Mouse (Mus musculus) R1 (cell line): ENCODE data around the gene Sec16b.
A peak's percentile ranks its signal among the peaks of the same experiment; 100 is the strongest.

Experiments used
- DNase-seq: peaks from one replicate; pipeline ENCODE4 v3.0.0-alpha.2; 2018; ENCODE audit warnings: low read depth, low spot score

The Sec16b gene

GRCm38 (mm10) chr1:157506522-157506921, at the start of gene Sec16b:
Sec16b (plus strand) TSS chr1:157506728.
- no peak for DNase-seq

- DNase-seq: no peak
Observed at GRCm38 (mm10) chr1:157457789-157458188, 48.7 kb upstream of the Sec16b start.

GRCm38 (mm10) chr1:157458421-157459208, 47.9 kb upstream of the Sec16b start, which contains the start of gene Cryzl2:
Cryzl2 (plus strand) TSS chr1:157458577.
- DNase-seq: peak; percentile 91

GRCm38 (mm10) chr1:157459904-157460303, 46.6 kb upstream of the Sec16b start:
- DNase-seq: peak; percentile 28

- DNase-seq: no peak
Observed at GRCm38 (mm10) chr1:157461276-157461675, 45.3 kb upstream of the Sec16b start.

GRCm38 (mm10) chr1:157462336-157462735, 44.2 kb upstream of the Sec16b start:
- DNase-seq: no peak

GRCm38 (mm10) chr1:157465194-157465593, 41.3 kb upstream of the Sec16b start:
- DNase-seq: peak; percentile 50

- DNase-seq: no peak
Observed at GRCm38 (mm10) chr1:157467866-157468265, 38.7 kb upstream of the Sec16b start.

GRCm38 (mm10) chr1:157470761-157471386, 35.7 kb upstream of the Sec16b start:
- DNase-seq: no peak

- no peak for DNase-seq
Observed at GRCm38 (mm10) chr1:157472716-157473115, 33.8 kb upstream of the Sec16b start.

GRCm38 (mm10) chr1:157474865-157475264, 31.7 kb upstream of the Sec16b start:
- no peak for DNase-seq

- no peak for DNase-seq
Observed at GRCm38 (mm10) chr1:157476231-157476630, 30.3 kb upstream of the Sec16b start.

GRCm38 (mm10) chr1:157480090-157480489, 26.4 kb upstream of the Sec16b start:
- peak; percentile 25 for DNase-seq

- DNase-seq: no peak
Observed at GRCm38 (mm10) chr1:157480901-157481300, 25.6 kb upstream of the Sec16b start.

- DNase-seq: no peak
Observed at GRCm38 (mm10) chr1:157481666-157482065, 24.9 kb upstream of the Sec16b start.

- DNase-seq: no peak
Observed at GRCm38 (mm10) chr1:157484161-157484560, 22.4 kb upstream of the Sec16b start.

GRCm38 (mm10) chr1:157500657-157501056, 5.9 kb upstream of the Sec16b start:
- DNase-seq: no peak

- no peak for DNase-seq
Observed at GRCm38 (mm10) chr1:157501352-157501945, 5.1 kb upstream of the Sec16b start.

GRCm38 (mm10) chr1:157503071-157503470, 3.5 kb upstream of the Sec16b start:
- no peak for DNase-seq

- no peak for DNase-seq
Observed at GRCm38 (mm10) chr1:157506995-157507595, 567 bp downstream of the Sec16b start.

GRCm38 (mm10) chr1:157507814-157508213, 1.3 kb downstream of the Sec16b start:
- DNase-seq: no peak
